Mouse (Mus musculus) stomach, postnatal 0 days (tissue): Measurements from ENCODE around the gene Baz1b.

Experiments
- CTCF ChIP-seq: IDR thresholded peaks from 2 replicates; pipeline ENCODE4 v1.5.1; 2016; ENCODE audit warnings: antibody characterized with exemption, low read depth, mild to moderate bottlenecking, moderate library complexity
- EP300 ChIP-seq: optimal IDR thresholded peaks from 2 replicates; pipeline ENCODE3; 2016; ENCODE audit warnings: antibody characterized with exemption

GRCm38 (mm10) chr5:135257559-135257958 lies 70.5 kb downstream of the Baz1b start:
- TF ChIP-seq CTCF (peak; percentile 27), EP300 (no peak)
